Mouse (Mus musculus) erythroblast, embryonic 14.5 days (primary cell): ENCODE results near the gene Kdm1b.

Experiments used
- GATA1 ChIP-seq: IDR thresholded peaks from 2 replicates; pipeline ENCODE4 v1.6.1; 2012; ENCODE audit warnings: low read length, inconsistent platforms, mixed read lengths
- TAL1 ChIP-seq: IDR thresholded peaks from 3 replicates; pipeline ENCODE4 v1.6.1; 2012; ENCODE audit warnings: low read length, inconsistent platforms, mixed read lengths

DNA sequence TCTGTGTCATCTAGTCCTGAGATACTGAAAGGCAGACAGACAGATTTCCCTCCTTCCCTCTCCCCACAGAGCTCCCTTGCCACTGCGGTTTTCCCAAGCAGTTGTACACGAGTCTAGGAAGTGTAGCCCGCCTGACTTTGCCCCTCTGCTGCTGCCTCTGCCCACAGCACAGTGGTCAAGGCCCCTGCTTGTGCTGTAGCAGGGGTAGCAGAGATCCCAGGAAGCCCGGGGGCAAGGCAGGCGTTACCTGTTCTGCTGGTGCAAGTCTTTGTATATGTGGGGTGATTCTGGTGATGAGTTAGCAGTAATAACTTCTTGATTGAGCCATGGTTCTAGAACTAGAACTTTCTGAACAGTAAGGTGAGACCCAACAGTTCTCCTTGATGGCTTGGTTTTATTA, 32.9 kb downstream of the Kdm1b start:
- TF ChIP-seq GATA1, result no peak
- no peak for TF ChIP-seq TAL1
